Mouse (Mus musculus) G1E (cell line): ENCODE results near the gene Ttc28.

Experiments
- CTCF ChIP-seq: IDR thresholded peaks from 2 replicates; pipeline ENCODE4 v1.5.1; 2012; ENCODE audit warnings: low read depth, low read length, inconsistent platforms, mixed read lengths
- GATA1 ChIP-seq: IDR thresholded peaks from 2 replicates; pipeline ENCODE4 v1.6.1; 2012; ENCODE audit warnings: borderline replicate concordance, low read length, inconsistent platforms, mixed read lengths
- GATA2 ChIP-seq: IDR thresholded peaks from 2 replicates; pipeline ENCODE4 v1.6.1; 2012; ENCODE audit warnings: low read depth, low read length, inconsistent platforms, borderline replicate concordance
- POLR2AphosphoS5 ChIP-seq: IDR thresholded peaks from 2 replicates; pipeline ENCODE4 v1.6.1; 2012; ENCODE audit warnings: low read depth, low read length, inconsistent platforms; ENCODE audit not compliant: insufficient replicate concordance
- TAL1 ChIP-seq: conservative IDR thresholded peaks from 2 replicates; pipeline ENCODE4 v1.6.1; 2012; ENCODE audit warnings: low read depth, low read length, inconsistent platforms, mixed read lengths

DNA sequence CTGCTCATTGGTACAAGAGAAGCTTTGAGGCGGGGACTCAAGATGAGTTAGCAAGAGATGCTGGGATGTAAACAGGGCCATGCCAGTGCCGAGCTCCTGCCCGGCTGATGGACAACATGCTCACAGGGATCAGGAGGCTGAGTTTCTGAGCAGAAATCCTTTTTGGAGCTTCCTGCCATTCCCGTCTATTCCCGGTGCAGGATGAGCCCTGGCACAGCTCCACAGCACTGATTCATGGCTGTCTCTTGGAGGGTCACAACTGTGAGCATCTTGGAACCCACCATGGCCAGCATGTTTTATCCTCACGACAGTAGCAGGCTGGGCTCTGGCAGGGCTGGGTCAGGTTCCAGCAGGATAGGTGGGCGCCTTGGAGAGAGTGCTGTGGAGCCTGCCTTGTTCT, 384.9 kb downstream of the Ttc28 start:
- TF ChIP-seq CTCF (no peak), GATA1 (no peak), GATA2 (no peak), POLR2AphosphoS5 (no peak), TAL1 (no peak)
